Mouse (Mus musculus): ENCODE results near the gene Fat3. TPM values are rescaled to one million over a fixed set of nuclear protein-coding genes. Genes with fewer than 3 reads are reported as not detected.

The Fat3 gene
- total RNA-seq, 1 experiment = 0.58 TPM

DNA sequence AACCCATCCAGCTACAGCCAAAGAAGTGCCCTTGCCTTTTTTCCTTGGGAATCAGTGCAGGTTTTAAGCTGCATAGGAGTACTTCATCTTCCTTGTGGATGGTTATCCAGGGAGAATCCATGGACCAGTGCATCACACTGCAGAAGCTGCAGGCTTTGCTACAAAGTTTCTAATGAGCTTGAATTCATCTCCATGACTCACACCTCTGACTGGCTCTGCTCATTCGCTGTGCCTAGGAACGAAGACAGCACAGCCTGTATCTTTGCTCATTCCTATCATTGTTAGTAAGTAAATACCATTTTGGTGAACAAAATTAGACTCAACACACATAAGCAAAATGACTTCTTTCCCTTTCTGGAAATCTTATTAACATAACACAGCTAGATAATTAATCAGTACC lies 78.4 kb downstream of the Fat3 start:
- DNase-seq (ENCODE audit: low read depth, low spot score) = no peak
- H3K4me3 ChIP-seq (ENCODE audit: insufficient read depth in 1 of 2, low read depth in 1 of 2, low read length in 2 of 2, poor library complexity in 1 of 2, severe bottlenecking in 1 of 2) = no peak overlapping the region
- H3K9ac ChIP-seq (ENCODE audit: insufficient read depth, low read depth, low read length, poor library complexity, severe bottlenecking) = no peak overlapping the region
- H3K9me3 ChIP-seq (ENCODE audit: control insufficient read depth, insufficient read depth, low read depth, low read length) = no peaks in the 10 kb centered on the region
- H3K4me1 ChIP-seq (ENCODE audit: control insufficient read depth in 2 of 2, insufficient read depth in 2 of 2, low read length in 2 of 2, poor library complexity in 1 of 2) = no peaks in the 10 kb centered on the region
- TF ChIP-seq MAFK (IDR thresholded peaks at IDR 0.05; ENCODE audit: insufficient read depth, low read depth, low read length) (no peak), ZNF384 (IDR thresholded peaks at IDR 0.05; ENCODE audit: low read depth, low read length) (no peak)
- H3K36me3 ChIP-seq (ENCODE audit: control insufficient read depth, insufficient read depth, low read length, poor library complexity, severe bottlenecking) = no peaks in the 10 kb centered on the region
- in situ Hi-C loops (cut with MboI; ENCODE audit: low sequenced_read_pairs in 2 of 2, unreplicated experiment in 2 of 2) = no loop called here
- H3K27ac ChIP-seq (ENCODE audit: insufficient read depth, low read depth, low read length, poor library complexity, severe bottlenecking) = no peak overlapping the region

DNA sequence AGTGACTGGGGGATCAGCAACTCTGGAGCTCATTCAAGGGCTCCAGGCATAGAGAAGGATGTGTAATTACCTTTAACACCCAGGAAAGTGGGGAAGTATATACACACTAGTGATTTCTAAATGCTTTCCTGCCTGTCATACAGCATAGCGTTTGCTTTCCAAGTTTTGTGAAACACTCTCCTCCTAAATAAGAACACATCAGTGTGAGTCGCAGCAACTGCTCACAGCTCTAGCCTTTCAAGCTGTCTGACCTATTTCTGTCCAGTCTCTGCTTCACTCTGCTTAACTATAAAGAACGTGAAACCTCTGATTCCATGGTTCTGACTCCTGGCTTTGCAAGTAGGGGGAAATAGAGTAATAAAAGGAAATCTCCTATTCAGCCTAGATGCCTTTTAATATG lies 98.3 kb downstream of the Fat3 start:
- H3K36me3 ChIP-seq (ENCODE audit: control insufficient read depth, insufficient read depth, low read length, poor library complexity, severe bottlenecking) = no peaks in the 10 kb centered on the region
- in situ Hi-C loops (cut with MboI; ENCODE audit: low sequenced_read_pairs in 2 of 2, unreplicated experiment in 2 of 2) = no loop called here
- no peak for DNase-seq (ENCODE audit: low read depth, low spot score)

GRCm38 (mm10) chr9:16398734-16399686 lies 102.1 kb downstream of the Fat3 start:
- Histone ChIP-seq H3K36me3 (ENCODE audit: control insufficient read depth, insufficient read depth, low read length, poor library complexity, severe bottlenecking) (no peaks in the 10 kb centered on the region), H3K4me3 (ENCODE audit: insufficient read depth in 1 of 2, low read depth in 1 of 2, low read length in 2 of 2, poor library complexity in 1 of 2, severe bottlenecking in 1 of 2) (no peak overlapping the region), H3K4me1 (ENCODE audit: control insufficient read depth in 2 of 2, insufficient read depth in 2 of 2, low read length in 2 of 2, poor library complexity in 1 of 2) (no peaks in the 10 kb centered on the region), H3K9ac (ENCODE audit: insufficient read depth, low read depth, low read length, poor library complexity, severe bottlenecking) (no peak overlapping the region), H3K9me3 (ENCODE audit: control insufficient read depth, insufficient read depth, low read depth, low read length) (no peaks in the 10 kb centered on the region), H3K27ac (ENCODE audit: insufficient read depth, low read depth, low read length, poor library complexity, severe bottlenecking) (no peak overlapping the region)
- TF ChIP-seq HCFC1 (IDR thresholded peaks at IDR 0.05; ENCODE audit: borderline replicate concordance, insufficient read depth, low read length) = no peak
- no peak for TF ChIP-seq CHD2 (IDR thresholded peaks at IDR 0.05; ENCODE audit: low read depth, low read length)
- TF ChIP-seq MAFK (IDR thresholded peaks at IDR 0.05; ENCODE audit: insufficient read depth, low read depth, low read length) = no peak
- in situ Hi-C loops (cut with MboI; ENCODE audit: low sequenced_read_pairs in 2 of 2, unreplicated experiment in 2 of 2) = no loop called here
- no peak for DNase-seq (ENCODE audit: low read depth, low spot score)

More for the DNA sequence above, 98.3 kb downstream of the Fat3 start:
- no peaks in the 10 kb centered on the region for H3K9me3 ChIP-seq (ENCODE audit: control insufficient read depth, insufficient read depth, low read depth, low read length)
- TF ChIP-seq ZNF384 (IDR thresholded peaks at IDR 0.05; ENCODE audit: low read depth, low read length) = no peak
- TF ChIP-seq MAFK (IDR thresholded peaks at IDR 0.05; ENCODE audit: insufficient read depth, low read depth, low read length) = no peak
- TF ChIP-seq ZC3H11A (IDR thresholded peaks at IDR 0.05; ENCODE audit: borderline replicate concordance, low read depth, low read length) = no peak
- no peak for TF ChIP-seq CHD2 (IDR thresholded peaks at IDR 0.05; ENCODE audit: low read depth, low read length)
- no peak for TF ChIP-seq HCFC1 (IDR thresholded peaks at IDR 0.05; ENCODE audit: borderline replicate concordance, insufficient read depth, low read length)
- H3K9ac ChIP-seq (ENCODE audit: insufficient read depth, low read depth, low read length, poor library complexity, severe bottlenecking) = no peak overlapping the region
- H3K27ac ChIP-seq (ENCODE audit: insufficient read depth, low read depth, low read length, poor library complexity, severe bottlenecking) = no peak overlapping the region
- H3K4me1 ChIP-seq (ENCODE audit: control insufficient read depth in 2 of 2, insufficient read depth in 2 of 2, low read length in 2 of 2, poor library complexity in 1 of 2) = no peaks in the 10 kb centered on the region
- no peak overlapping the region for H3K4me3 ChIP-seq (ENCODE audit: insufficient read depth in 1 of 2, low read depth in 1 of 2, low read length in 2 of 2, poor library complexity in 1 of 2, severe bottlenecking in 1 of 2)

- in situ Hi-C loops (cut with MboI; ENCODE audit: low sequenced_read_pairs in 2 of 2, unreplicated experiment in 2 of 2) = no loop called here
- no peak for DNase-seq (ENCODE audit: low read depth, low spot score)
- Histone ChIP-seq H3K9ac (ENCODE audit: insufficient read depth, low read depth, low read length, poor library complexity, severe bottlenecking) (no peak overlapping the region), H3K9me3 (ENCODE audit: control insufficient read depth, insufficient read depth, low read depth, low read length) (no peaks in the 10 kb centered on the region), H3K4me1 (ENCODE audit: control insufficient read depth in 2 of 2, insufficient read depth in 2 of 2, low read length in 2 of 2, poor library complexity in 1 of 2) (no peaks in the 10 kb centered on the region), H3K36me3 (ENCODE audit: control insufficient read depth, insufficient read depth, low read length, poor library complexity, severe bottlenecking) (no peaks in the 10 kb centered on the region), H3K4me3 (ENCODE audit: insufficient read depth in 1 of 2, low read depth in 1 of 2, low read length in 2 of 2, poor library complexity in 1 of 2, severe bottlenecking in 1 of 2) (no peak overlapping the region), H3K27ac (ENCODE audit: insufficient read depth, low read depth, low read length, poor library complexity, severe bottlenecking) (no peak overlapping the region)
- TF ChIP-seq ZC3H11A (IDR thresholded peaks at IDR 0.05; ENCODE audit: borderline replicate concordance, low read depth, low read length) (no peak), MAFK (IDR thresholded peaks at IDR 0.05; ENCODE audit: insufficient read depth, low read depth, low read length) (no peak), HCFC1 (IDR thresholded peaks at IDR 0.05; ENCODE audit: borderline replicate concordance, insufficient read depth, low read length) (no peak), ZNF384 (IDR thresholded peaks at IDR 0.05; ENCODE audit: low read depth, low read length) (no peak), CHD2 (IDR thresholded peaks at IDR 0.05; ENCODE audit: low read depth, low read length) (no peak)
These were observed 111.9 kb downstream of the Fat3 start for GRCm38 (mm10) chr9:16389141-16389540.

Data from ES-E14 (cell line).